ENCODE assay signal across 8 mouse cellular contexts in genomic region chr5:47982941-47983701, GRCm38 (mm10). TPM values are rescaled to one million over a fixed set of nuclear protein-coding genes. Genes with fewer than 3 reads are reported as not detected.
DNase-seq lines count a peak whose midpoint lies in the region; ATAC-seq lines count a peak whose summit lies in the region.

Gene Slit2, plus strand, starts transcription at chr5:47983138.

- no peaks in the 10 kb centered on the region for H3K9me3 ChIP-seq in forebrain, embryonic 14.5 days (replicated peaks; ENCODE audit: control insufficient read depth, low read length)
- H3K9me3 ChIP-seq in neural tube, embryonic 15.5 days (replicated peaks): no peaks in the 10 kb centered on the region

- H3K4me2 ChIP-seq in forebrain, embryonic 14.5 days (ENCODE audit: low read length): peak within 1 kb of the TSS; percentile 96
- H3K4me2 ChIP-seq in neural tube, embryonic 15.5 days: peak within 1 kb of the TSS; percentile 89

- H3K27me3 ChIP-seq in forebrain, embryonic 14.5 days (replicated peaks; ENCODE audit: control insufficient read depth, insufficient read depth, low read length): 0 out of 2 replicates have a peak, but pooled peaks cover 3% of the 10 kb centered on the region
- no peaks in the 10 kb centered on the region for H3K27me3 ChIP-seq in neural tube, embryonic 15.5 days (replicated peaks)

- DNase-seq in cerebellum, postnatal 4 days (ENCODE audit: low spot score in 2 of 2): peak; percentile 66 to 83
- DNase-seq in cerebellum, adult 18-20 months: no peak
- DNase-seq in forebrain, embryonic 14.5 days (ENCODE audit: low spot score): peak; percentile 83
- peak; percentile 86 to 89 for DNase-seq in heart, postnatal 10 days
- DNase-seq in kidney, postnatal 4 days: peak; percentile 92 to 95
- DNase-seq in lung, adult 18-20 months: peak; percentile 78 to 86
- DNase-seq in thymus, postnatal 10 days (ENCODE audit: low spot score in 2 of 2): peak; percentile 57 to 76

- WGBS in forebrain, embryonic 14.5 days: under 1% methylated on average over 63 of the region's 66 CpGs
- 0% methylated on average over 65 of the region's 66 CpGs for WGBS in neural tube, embryonic 15.5 days

- peak within 1 kb of the TSS; percentile 74 for H3K27ac ChIP-seq in forebrain, embryonic 14.5 days (ENCODE audit: low read depth, low read length)
- peak within 1 kb of the TSS; percentile 72 for H3K27ac ChIP-seq in neural tube, embryonic 15.5 days (replicated peaks)

- peak within 1 kb of the TSS; percentile 63 for H3K4me3 ChIP-seq in forebrain, embryonic 14.5 days (ENCODE audit: low read depth, low read length)
- peak within 1 kb of the TSS; percentile 72 for H3K4me3 ChIP-seq in neural tube, embryonic 15.5 days (replicated peaks)

- H3K9ac ChIP-seq in forebrain, embryonic 14.5 days (ENCODE audit: low read length): peak within 1 kb of the TSS; percentile 75
- H3K9ac ChIP-seq in neural tube, embryonic 15.5 days (replicated peaks): peak within 1 kb of the TSS; percentile 77

- ATAC-seq in forebrain, embryonic 14.5 days: peak; percentile 85
- ATAC-seq in neural tube, embryonic 15.5 days (ENCODE audit: low FRiP score): peak; percentile 89

- H3K4me1 ChIP-seq in forebrain, embryonic 14.5 days (ENCODE audit: control insufficient read depth, insufficient read depth, low read length): peaks cover 13% of the 10 kb centered on the region; the same call in 1 of the 2 replicates
- H3K4me1 ChIP-seq in neural tube, embryonic 15.5 days: peaks cover 28% of the 10 kb centered on the region

- no peaks in the 10 kb centered on the region for H3K36me3 ChIP-seq in forebrain, embryonic 14.5 days (ENCODE audit: control insufficient read depth, insufficient read depth, low read length)
- H3K36me3 ChIP-seq in neural tube, embryonic 15.5 days: no peaks in the 10 kb centered on the region

- intact Hi-C loops in heart, postnatal 10 days (cut with DNase I): loop anchor here (5.0 kb wide), 1 partner anchor 761 kb away; no protein-coding TSS in a partner anchor

RNA-seq across cellular contexts. Expression of gene Slit2, which starts in this region (rescaled TPM):
- 10.0 and 11.3 TPM in 2 replicates for polyA plus RNA-seq in forebrain, embryonic 14.5 days (2014; fragmentation: Nextera tagmentation; extraction: Ambion mirVana)
- 1 to 10 TPM; 8.9 to 9.4 TPM for total RNA-seq in heart, postnatal 10 days (2021)
- polyA plus RNA-seq in neural tube, embryonic 15.5 days (2015; fragmentation: Nextera tagmentation; extraction: Ambion mirVana): 32.9 and 39.1 TPM in 2 replicates

Comparison
In these comparisons a context has a peak if more than half of its experiments do, and no peak if none do; other contexts are left out.
1. DNase-seq: peak in cerebellum, postnatal 4 days (2 of 2), forebrain, embryonic 14.5 days (single experiment), heart, postnatal 10 days (2 of 2), kidney, postnatal 4 days (2 of 2), lung, adult 18-20 months (2 of 2) and thymus, postnatal 10 days (2 of 2); none in cerebellum, adult 18-20 months (0 of 2).